Mouse (Mus musculus) ES-E14 (cell line): ENCODE measurements at regions not wholly inside any gene's neighbourhood (a gene's known extent, or its start where the extent isn't known, plus 50 kb on each side); places are given as distances from the start of the nearest gene placed in this dataset.

ENCODE experiments used
- DNase-seq: peaks from one replicate; pipeline ENCODE4 v3.0.0-alpha.2; 2013; ENCODE audit warnings: low read depth, low spot score
- H3K27ac ChIP-seq: 2 replicates; pipeline ENCODE4 v1.5.1; 2012; ENCODE audit warnings: low read depth, mild to moderate bottlenecking, low read length, moderate library complexity, mixed read lengths; ENCODE audit not compliant: poor library complexity, insufficient read depth, severe bottlenecking
- H3K36me3 ChIP-seq: 2 replicates; pipeline ENCODE4 v1.6.1; 2012; ENCODE audit warnings: mild to moderate bottlenecking, low read length, moderate library complexity, mixed read lengths; ENCODE audit not compliant: control insufficient read depth, poor library complexity, insufficient read depth, severe bottlenecking
- H3K4me1 ChIP-seq, 2 experiments: fragments of 150-350 bp in 1 of 2; sonication (generic) in 1 of 2; 2 replicates each; pipeline ENCODE4 v1.6.1; 2012; ENCODE audit warnings: low read length in 2 of 2, mild to moderate bottlenecking in 1 of 2, mixed read lengths in 1 of 2; ENCODE audit not compliant: control insufficient read depth in 2 of 2, insufficient read depth in 2 of 2, poor library complexity in 1 of 2
- H3K4me3 ChIP-seq, 2 experiments: fragments of 150-350 bp in 1 of 2; sonication (generic) in 1 of 2; 2 replicates each; pipeline ENCODE4 v1.5.1; 2012; ENCODE audit warnings: low read length in 2 of 2, low read depth in 1 of 2, mild to moderate bottlenecking in 1 of 2, mixed read lengths in 1 of 2; ENCODE audit not compliant: insufficient read depth in 1 of 2, poor library complexity in 1 of 2, severe bottlenecking in 1 of 2
- H3K9ac ChIP-seq: 2 replicates; pipeline ENCODE4 v1.6.1; 2012; ENCODE audit warnings: low read depth, mild to moderate bottlenecking, low read length, mixed read lengths; ENCODE audit not compliant: poor library complexity, insufficient read depth, severe bottlenecking
- H3K9me3 ChIP-seq: fragments of 150-350 bp; sonication (generic); 2 replicates; pipeline ENCODE4 v1.6.1; 2012; ENCODE audit warnings: low read depth, mild to moderate bottlenecking, low read length; ENCODE audit not compliant: control insufficient read depth, insufficient read depth
- CHD2 ChIP-seq: IDR thresholded peaks from 2 replicates; pipeline ENCODE4 v1.6.1; 2014; ENCODE audit warnings: mild to moderate bottlenecking, low read depth, low read length, inconsistent platforms
- HCFC1 ChIP-seq: IDR thresholded peaks from 2 replicates; pipeline ENCODE4 v1.6.1; 2012; ENCODE audit warnings: low read length, inconsistent platforms, borderline replicate concordance; ENCODE audit not compliant: insufficient read depth
- MAFK ChIP-seq: IDR thresholded peaks from 2 replicates; pipeline ENCODE4 v1.6.1; 2014; ENCODE audit warnings: mild to moderate bottlenecking, low read depth, low read length, inconsistent platforms; ENCODE audit not compliant: insufficient read depth
- ZC3H11A ChIP-seq: IDR thresholded peaks from 2 replicates; pipeline ENCODE4 v1.6.1; 2012; ENCODE audit warnings: low read depth, mild to moderate bottlenecking, inconsistent platforms, low read length, borderline replicate concordance
- ZNF384 ChIP-seq: IDR thresholded peaks from 2 replicates; pipeline ENCODE4 v1.6.1; 2012; ENCODE audit warnings: low read depth, low read length, inconsistent platforms
- in situ Hi-C, 2 experiments: fragments of 600-800 bp; cut with MboI; formaldehyde crosslinking; loops; one replicate each; pipeline ENCODE4 v1.15.1; 2025; ENCODE audit warnings: low sequenced_read_pairs in 2 of 2, inconsistent platforms in 1 of 2; ENCODE audit not compliant: unreplicated experiment in 2 of 2

DNA sequence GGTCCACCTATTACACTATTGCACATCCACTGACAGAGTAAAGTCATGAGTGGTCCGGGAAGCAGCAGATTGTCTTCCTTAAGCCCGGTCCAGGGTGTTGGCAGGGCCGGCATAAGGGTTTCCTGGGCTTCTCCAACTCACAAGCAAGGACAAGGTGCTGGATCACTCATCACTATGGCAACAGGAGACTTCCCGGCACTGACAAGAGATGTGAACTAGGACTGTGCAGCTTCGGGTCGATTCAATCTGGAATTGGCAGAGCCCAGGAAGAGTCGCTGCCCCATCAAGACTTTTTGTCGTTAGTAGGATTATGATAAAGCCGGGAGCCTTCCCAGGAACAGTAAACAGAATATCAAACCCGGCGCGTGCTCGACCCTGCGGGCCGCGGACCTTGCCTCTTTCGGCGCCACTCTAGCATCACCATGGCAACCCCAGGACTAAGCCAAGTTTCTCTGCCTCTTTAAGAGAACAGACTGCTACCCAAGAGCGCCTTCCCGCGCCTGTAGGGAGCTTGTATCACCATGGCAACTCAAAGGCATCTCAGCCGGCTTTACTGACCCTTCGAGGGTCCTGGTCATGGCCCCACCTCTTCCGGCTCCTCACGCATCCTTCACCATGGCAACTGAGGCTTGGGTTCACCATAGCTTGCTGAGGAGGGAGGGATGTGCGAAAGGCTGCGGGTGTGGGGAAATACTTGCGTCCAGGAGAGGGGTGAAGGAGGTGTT lies 103.3 kb upstream of the Tgm3 start:
- Histone ChIP-seq H3K27ac (no peak overlapping the region), H3K9me3 (no peaks in the 10 kb centered on the region), H3K4me1 (peaks cover 0 to 4% of the 10 kb centered on the region in 2 experiments; a peak in 1 of 4 replicates), H3K9ac (no peak overlapping the region), H3K4me3 (peak overlapping the region; percentile 33 to 38), H3K36me3 (no peaks in the 10 kb centered on the region)
- in situ Hi-C loops: no loop called here
- DNase-seq: peak; percentile 47
- TF ChIP-seq HCFC1 (no peak), CHD2 (no peak), ZNF384 (no peak), MAFK (no peak), ZC3H11A (no peak)

DNA sequence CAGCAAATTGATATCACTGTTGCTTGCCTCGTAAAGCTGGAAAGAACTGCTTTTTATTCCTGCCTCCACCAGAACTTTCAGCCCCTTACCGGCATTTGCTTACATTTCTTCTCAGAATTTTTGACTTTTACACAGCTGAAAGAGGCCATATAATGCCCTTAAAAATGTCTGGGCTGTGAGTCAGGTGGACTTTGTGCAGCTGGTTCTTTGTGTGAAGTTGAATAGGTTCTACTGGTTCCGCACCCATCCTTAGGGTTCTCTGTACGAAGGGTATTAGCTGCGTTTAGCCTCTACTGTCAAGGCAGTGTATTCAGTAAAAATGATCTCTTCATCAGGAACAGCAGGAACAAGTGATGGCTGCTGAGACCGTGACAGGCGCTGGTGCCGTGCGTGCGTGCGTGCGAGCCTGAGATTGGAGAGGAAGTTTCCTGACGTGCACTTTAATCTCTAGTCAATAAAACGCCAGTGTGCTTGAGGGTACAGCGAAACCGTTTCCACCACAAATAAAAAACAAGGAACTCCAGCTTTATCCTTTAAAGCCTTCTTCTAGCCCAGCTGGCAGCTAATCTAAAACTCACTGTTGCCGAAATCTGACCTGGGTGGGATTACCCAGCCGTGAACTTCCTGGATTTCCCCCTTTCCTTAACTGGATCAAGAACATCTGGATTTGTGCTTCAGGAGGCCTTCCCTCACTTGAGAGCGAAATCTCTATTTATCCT lies 100.8 kb upstream of the Tgm3 start:
- no peak for DNase-seq
- H3K9ac ChIP-seq: no peak overlapping the region
- H3K36me3 ChIP-seq: no peaks in the 10 kb centered on the region
- H3K27ac ChIP-seq: no peak overlapping the region
- no peaks in the 10 kb centered on the region for H3K9me3 ChIP-seq
- H3K4me1 ChIP-seq: peaks cover 0 to 4% of the 10 kb centered on the region in 2 experiments; a peak in 1 of 4 replicates
- TF ChIP-seq ZNF384 (no peak), MAFK (no peak), HCFC1 (no peak), ZC3H11A (no peak), CHD2 (no peak)
- H3K4me3 ChIP-seq: no peak overlapping the region
- in situ Hi-C loops: no loop called here

DNA sequence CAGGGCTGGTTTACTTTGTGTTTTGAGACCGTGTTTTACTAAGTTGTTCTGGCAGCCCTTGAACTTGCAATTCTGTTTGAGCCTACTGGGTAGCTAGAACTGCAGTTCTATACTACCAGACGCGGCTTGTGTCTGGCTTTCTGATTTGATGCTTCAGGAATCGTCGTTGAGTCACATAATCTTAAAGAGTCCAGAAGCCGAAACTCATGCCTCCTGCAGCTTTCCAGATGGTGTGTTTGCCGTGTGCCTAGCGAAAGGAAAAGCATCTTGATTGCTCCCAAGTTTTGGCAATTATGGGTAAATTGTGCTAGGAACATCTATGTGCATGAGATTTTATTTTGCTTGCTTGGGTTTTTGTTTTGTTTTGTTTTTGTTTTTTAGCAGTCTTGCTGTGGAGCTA lies 99.6 kb upstream of the Tgm3 start:
- DNase-seq: no peak
- H3K4me3 ChIP-seq: no peak overlapping the region
- H3K9me3 ChIP-seq: no peaks in the 10 kb centered on the region
- in situ Hi-C loops: no loop called here
- no peak overlapping the region for H3K9ac ChIP-seq
- no peak overlapping the region for H3K27ac ChIP-seq
- H3K36me3 ChIP-seq: no peaks in the 10 kb centered on the region
- TF ChIP-seq ZNF384 (no peak), HCFC1 (no peak), CHD2 (no peak), MAFK (no peak), ZC3H11A (no peak)
- H3K4me1 ChIP-seq: peaks cover 0 to 4% of the 10 kb centered on the region in 2 experiments; a peak in 1 of 4 replicates

GRCm38 (mm10) chr2:129914261-129914660 lies 97.9 kb upstream of the Tgm3 start:
- Histone ChIP-seq H3K9ac (no peak overlapping the region), H3K4me1 (0 out of 4 replicates have a peak, but pooled peaks cover 0 to under 1% of the 10 kb centered on the region in 2 experiments), H3K4me3 (no peak overlapping the region), H3K9me3 (no peaks in the 10 kb centered on the region), H3K27ac (no peak overlapping the region), H3K36me3 (no peaks in the 10 kb centered on the region)
- no peak for DNase-seq
- TF ChIP-seq CHD2: no peak
- no peak for TF ChIP-seq ZC3H11A
- TF ChIP-seq MAFK: no peak
- TF ChIP-seq HCFC1: no peak
- TF ChIP-seq ZNF384: no peak
- in situ Hi-C loops: no loop called here
